Mouse (Mus musculus) lung, postnatal 0 days (tissue): ENCODE data around the gene Bod1l.

ENCODE experiments used
- CTCF ChIP-seq: IDR thresholded peaks from 2 replicates; pipeline ENCODE4 v1.5.1; 2016; ENCODE audit warnings: antibody characterized with exemption, mild to moderate bottlenecking
- EP300 ChIP-seq: IDR thresholded peaks from 2 replicates; pipeline ENCODE4 v1.6.1; 2016; ENCODE audit warnings: antibody characterized with exemption, mild to moderate bottlenecking, control low read depth

DNA sequence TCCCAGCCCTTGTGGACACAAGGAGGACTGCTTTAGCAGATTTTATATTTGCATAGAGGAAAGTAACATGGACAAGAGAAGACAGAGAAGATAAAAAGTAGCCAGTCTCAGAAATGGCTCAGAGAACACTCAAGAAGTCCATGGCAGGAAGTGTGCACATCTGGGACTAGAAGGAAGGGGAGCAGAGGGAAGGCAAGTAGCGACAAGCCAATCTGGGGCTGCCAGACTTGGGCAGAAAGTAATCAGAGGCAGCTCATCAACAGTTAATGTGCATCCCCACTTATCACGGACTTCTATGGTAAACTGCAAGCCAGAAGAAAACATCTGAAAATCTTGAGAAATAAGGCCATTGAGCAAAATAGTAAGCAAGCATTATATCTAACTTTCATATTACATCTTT lies 39.5 kb downstream of the Bod1l start:
- TF ChIP-seq CTCF (no peak), EP300 (no peak)
